Mouse (Mus musculus): ENCODE results near the gene Mapk1ip1l.

DNA sequence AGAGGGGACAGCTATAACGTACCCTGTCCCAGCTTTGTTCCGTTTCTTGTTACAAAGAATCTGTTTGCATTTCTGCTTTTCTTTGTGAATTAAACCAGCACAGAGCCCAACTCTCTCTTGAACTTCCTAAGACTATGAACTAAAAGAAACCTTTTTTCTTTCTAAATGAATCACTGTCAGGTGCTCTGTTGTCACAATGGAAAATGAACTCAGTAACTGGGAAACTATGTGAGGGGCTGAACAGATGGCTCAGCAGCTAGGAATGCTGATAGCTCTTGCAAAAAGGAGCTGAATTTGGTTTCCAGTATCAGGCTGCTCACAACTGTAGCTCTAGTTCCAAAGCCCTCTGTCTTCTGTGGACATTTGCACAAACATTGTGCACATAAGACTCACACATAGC, 52.9 kb downstream of the Mapk1ip1l start:
- TF ChIP-seq POLR2A (IDR thresholded peaks at IDR 0.05; ENCODE audit: low read depth, low read length) = no peak
- TF ChIP-seq CTCF (IDR thresholded peaks at IDR 0.05; ENCODE audit: borderline replicate concordance, insufficient read depth, low read length) = no peak
